Mouse (Mus musculus): ENCODE measurements around the gene Ranbp3l. TPM values are rescaled to one million over a fixed set of nuclear protein-coding genes. Genes with fewer than 3 reads are reported as not detected.
"Not testable (repeated sequence)": the region's sequence is repeated elsewhere in the genome, so short reads cannot be mapped to it uniquely, and the experiment has no call there.

Ranbp3l gene
- not detected in 2 replicates for total RNA-seq (2017)

- ATAC-seq (replicated peaks; ENCODE audit: low read depth, poor library complexity, severe bottlenecking): no peak
Observed at GRCm38 (mm10) chr15:8967573-8968228, at the start of gene Ranbp3l. Gene Ranbp3l, plus strand, starts transcription at chr15:8967949.

GRCm38 (mm10) chr15:8930061-8930460, 37.7 kb upstream of the Ranbp3l start:
- ATAC-seq (replicated peaks; ENCODE audit: low read depth, poor library complexity, severe bottlenecking): no peak

GRCm38 (mm10) chr15:8936911-8937310, 30.8 kb upstream of the Ranbp3l start:
- no peak for ATAC-seq (replicated peaks; ENCODE audit: low read depth, poor library complexity, severe bottlenecking)

GRCm38 (mm10) chr15:8940861-8941260, 26.9 kb upstream of the Ranbp3l start:
- ATAC-seq (replicated peaks; ENCODE audit: low read depth, poor library complexity, severe bottlenecking): no peak

GRCm38 (mm10) chr15:8950856-8951255, 16.9 kb upstream of the Ranbp3l start:
- ATAC-seq (replicated peaks; ENCODE audit: low read depth, poor library complexity, severe bottlenecking): no peak

GRCm38 (mm10) chr15:8963323-8963722, 4.4 kb upstream of the Ranbp3l start:
- no peak for ATAC-seq (replicated peaks; ENCODE audit: low read depth, poor library complexity, severe bottlenecking)

- ATAC-seq (replicated peaks; ENCODE audit: low read depth, poor library complexity, severe bottlenecking): no peak
Observed at GRCm38 (mm10) chr15:8968229-8968595, 463 bp downstream of the Ranbp3l start.

GRCm38 (mm10) chr15:8969061-8969635, 1.4 kb downstream of the Ranbp3l start:
- ATAC-seq (replicated peaks; ENCODE audit: low read depth, poor library complexity, severe bottlenecking): no peak

GRCm38 (mm10) chr15:8991211-8991610, 23.5 kb downstream of the Ranbp3l start:
- ATAC-seq (replicated peaks; ENCODE audit: low read depth, poor library complexity, severe bottlenecking): no peak

- ATAC-seq (replicated peaks; ENCODE audit: low read depth, poor library complexity, severe bottlenecking): 0 out of 2 replicates have a peak, but pooled peaks have one; percentile 32
Observed at GRCm38 (mm10) chr15:8991859-8992838, 24.4 kb downstream of the Ranbp3l start.

GRCm38 (mm10) chr15:8994608-8995277, 27.0 kb downstream of the Ranbp3l start:
- no peak for ATAC-seq (replicated peaks; ENCODE audit: low read depth, poor library complexity, severe bottlenecking)

- ATAC-seq (replicated peaks; ENCODE audit: low read depth, poor library complexity, severe bottlenecking): no peak
Observed at GRCm38 (mm10) chr15:8995490-8995889, 27.7 kb downstream of the Ranbp3l start.

- no peak for ATAC-seq (replicated peaks; ENCODE audit: low read depth, poor library complexity, severe bottlenecking)
Observed at GRCm38 (mm10) chr15:9002762-9003161, 35.0 kb downstream of the Ranbp3l start.

- ATAC-seq (replicated peaks; ENCODE audit: low read depth, poor library complexity, severe bottlenecking): no peak
Observed at GRCm38 (mm10) chr15:9009196-9009595, 41.4 kb downstream of the Ranbp3l start.

GRCm38 (mm10) chr15:9014541-9014940, 46.8 kb downstream of the Ranbp3l start:
- ATAC-seq (replicated peaks; ENCODE audit: low read depth, poor library complexity, severe bottlenecking): no peak

GRCm38 (mm10) chr15:9015496-9015895, 47.7 kb downstream of the Ranbp3l start:
- ATAC-seq (replicated peaks; ENCODE audit: low read depth, poor library complexity, severe bottlenecking): not testable (repeated sequence)

GRCm38 (mm10) chr15:9055704-9056103, 88.0 kb downstream of the Ranbp3l start:
- no peak for ATAC-seq (replicated peaks; ENCODE audit: low read depth, poor library complexity, severe bottlenecking)

- peak; percentile 32; the same call in 1 of the 2 replicates for ATAC-seq (replicated peaks; ENCODE audit: low read depth, poor library complexity, severe bottlenecking)
Observed at GRCm38 (mm10) chr15:9059856-9060255, 92.1 kb downstream of the Ranbp3l start.

GRCm38 (mm10) chr15:9061150-9061882, 93.6 kb downstream of the Ranbp3l start:
- no peak for ATAC-seq (replicated peaks; ENCODE audit: low read depth, poor library complexity, severe bottlenecking)

GRCm38 (mm10) chr15:9068881-9069280, 101.1 kb downstream of the Ranbp3l start:
- no peak for ATAC-seq (replicated peaks; ENCODE audit: low read depth, poor library complexity, severe bottlenecking)

Data from common myeloid progenitor, adult 5-6 weeks (primary cell).